Mouse (Mus musculus): ENCODE measurements around the gene Lgals3bp. TPM values are rescaled to one million over a fixed set of nuclear protein-coding genes. Genes with fewer than 3 reads are reported as not detected.
A peak's percentile ranks its signal among the peaks of the same experiment; 100 is the strongest.
"Not testable (repeated sequence)": the region's sequence is repeated elsewhere in the genome, so short reads cannot be mapped to it uniquely, and the experiment has no call there.

Gene Lgals3bp
- polyA plus RNA-seq, 1 experiment: 7.0 TPM

DNA sequence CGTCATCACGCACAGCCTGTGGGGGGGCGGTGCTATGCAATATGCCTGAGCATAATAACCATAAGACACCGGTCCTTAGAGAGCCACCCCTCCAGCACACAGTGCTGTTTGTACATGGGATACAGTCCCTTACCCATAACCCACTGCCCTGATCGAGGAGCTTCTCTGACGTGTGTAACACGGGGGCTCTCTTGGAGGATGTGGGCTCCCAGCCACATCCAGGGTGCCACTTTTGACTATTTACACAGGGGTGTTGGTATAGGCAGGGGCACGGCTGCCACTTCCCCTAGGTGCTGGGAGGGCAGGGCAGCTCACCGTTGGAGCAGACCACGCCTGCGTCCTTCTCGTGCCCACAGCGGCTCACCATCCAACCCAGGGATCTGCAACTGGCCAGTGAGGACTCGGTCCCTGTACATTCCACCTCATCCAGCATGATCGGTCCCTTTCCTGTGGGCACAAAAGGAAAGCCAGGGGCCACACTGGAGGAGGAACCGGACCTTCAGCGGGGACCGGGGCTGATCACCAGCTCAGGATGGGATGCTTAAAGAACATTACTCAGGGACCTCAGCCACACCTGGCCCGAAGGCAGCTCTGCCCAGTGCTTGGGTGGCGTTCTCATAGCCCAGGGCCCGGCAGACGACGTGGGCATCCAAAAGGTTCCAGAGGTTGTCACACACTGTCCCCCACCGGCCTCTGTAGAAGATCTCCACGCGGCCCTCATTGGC is 3.9 kb downstream of the Lgals3bp start:
- DNase-seq (ENCODE audit: low read depth): no peak
- TF ChIP-seq POLR2A (IDR thresholded peaks at IDR 0.05; ENCODE audit: borderline replicate concordance, extremely low read depth, insufficient read depth, insufficient read length, poor library complexity, severe bottlenecking) (no peak), CTCF (IDR thresholded peaks at IDR 0.05; ENCODE audit: borderline replicate concordance, extremely low read depth, insufficient read depth, insufficient read length) (no peak)

DNA sequence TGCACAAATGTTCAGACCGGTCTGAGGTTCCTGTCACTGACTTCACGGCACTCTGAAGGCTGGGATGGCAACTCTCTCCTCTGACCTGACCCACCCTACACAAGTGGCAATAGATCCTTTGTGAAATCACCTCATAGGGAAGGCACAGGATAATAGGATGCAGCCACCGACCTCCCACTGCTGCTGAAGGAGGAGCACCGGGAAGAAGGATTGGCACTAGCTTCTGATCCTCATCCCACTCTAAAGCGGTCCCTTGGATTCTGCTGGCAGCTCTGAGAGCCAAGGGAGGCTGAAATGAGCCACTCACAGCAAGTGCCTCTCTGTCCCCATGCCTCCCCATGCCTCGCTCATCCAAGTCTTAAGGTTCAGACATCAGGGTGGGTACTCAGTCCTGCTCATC is 7.4 kb downstream of the Lgals3bp start:
- TF ChIP-seq CTCF (IDR thresholded peaks at IDR 0.05; ENCODE audit: borderline replicate concordance, extremely low read depth, insufficient read depth, insufficient read length) (no peak), POLR2A (IDR thresholded peaks at IDR 0.05; ENCODE audit: borderline replicate concordance, extremely low read depth, insufficient read depth, insufficient read length, poor library complexity, severe bottlenecking) (no peak)

DNA sequence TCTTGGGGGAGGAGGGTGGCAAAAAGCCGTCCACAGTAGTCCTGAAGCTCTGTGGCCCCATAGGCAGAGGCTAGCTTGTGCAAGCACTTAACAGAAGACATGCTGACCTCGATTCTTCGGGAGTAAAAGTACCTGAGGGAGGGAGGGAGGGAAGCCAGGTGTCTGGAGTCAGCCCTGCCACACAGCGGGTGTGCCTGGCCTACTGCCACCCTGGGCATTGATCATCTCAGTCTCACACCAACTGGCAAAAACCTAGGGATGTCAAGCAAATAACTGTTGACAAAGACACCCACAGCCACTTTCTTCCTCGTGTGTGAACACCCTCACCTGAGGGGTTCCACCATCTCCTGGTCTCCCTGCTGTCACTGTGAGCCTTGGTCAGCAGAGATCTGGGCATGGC is 7.9 kb downstream of the Lgals3bp start:
- DNase-seq (ENCODE audit: low read depth): no peak
- no peak for TF ChIP-seq CTCF (IDR thresholded peaks at IDR 0.05; ENCODE audit: borderline replicate concordance, extremely low read depth, insufficient read depth, insufficient read length)
- no peak for TF ChIP-seq POLR2A (IDR thresholded peaks at IDR 0.05; ENCODE audit: borderline replicate concordance, extremely low read depth, insufficient read depth, insufficient read length, poor library complexity, severe bottlenecking)

More for the DNA sequence above, 7.4 kb downstream of the Lgals3bp start:
- DNase-seq (ENCODE audit: low read depth): no peak

DNA sequence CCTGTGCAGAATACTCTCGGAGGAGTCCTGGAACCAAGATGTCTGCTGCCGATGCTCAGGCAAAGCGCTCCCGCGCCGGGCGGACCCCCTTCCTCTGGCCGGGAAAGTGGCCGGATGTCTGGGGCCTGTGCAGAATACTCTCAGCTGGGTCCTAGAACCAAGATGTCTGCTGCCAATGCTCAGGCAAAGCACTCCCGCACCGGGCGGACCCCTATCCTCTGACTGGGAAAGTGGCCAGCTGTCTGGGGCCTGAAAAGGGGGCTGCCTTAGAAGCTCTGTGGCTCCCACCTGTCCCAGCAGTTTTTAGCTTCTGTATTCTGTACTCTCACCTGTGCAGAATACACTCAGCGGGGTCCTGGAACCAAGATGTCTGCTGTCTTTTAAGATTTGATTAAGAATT is 14.1 kb downstream of the Lgals3bp start:
- not testable (repeated sequence) for DNase-seq (ENCODE audit: low read depth)

DNA sequence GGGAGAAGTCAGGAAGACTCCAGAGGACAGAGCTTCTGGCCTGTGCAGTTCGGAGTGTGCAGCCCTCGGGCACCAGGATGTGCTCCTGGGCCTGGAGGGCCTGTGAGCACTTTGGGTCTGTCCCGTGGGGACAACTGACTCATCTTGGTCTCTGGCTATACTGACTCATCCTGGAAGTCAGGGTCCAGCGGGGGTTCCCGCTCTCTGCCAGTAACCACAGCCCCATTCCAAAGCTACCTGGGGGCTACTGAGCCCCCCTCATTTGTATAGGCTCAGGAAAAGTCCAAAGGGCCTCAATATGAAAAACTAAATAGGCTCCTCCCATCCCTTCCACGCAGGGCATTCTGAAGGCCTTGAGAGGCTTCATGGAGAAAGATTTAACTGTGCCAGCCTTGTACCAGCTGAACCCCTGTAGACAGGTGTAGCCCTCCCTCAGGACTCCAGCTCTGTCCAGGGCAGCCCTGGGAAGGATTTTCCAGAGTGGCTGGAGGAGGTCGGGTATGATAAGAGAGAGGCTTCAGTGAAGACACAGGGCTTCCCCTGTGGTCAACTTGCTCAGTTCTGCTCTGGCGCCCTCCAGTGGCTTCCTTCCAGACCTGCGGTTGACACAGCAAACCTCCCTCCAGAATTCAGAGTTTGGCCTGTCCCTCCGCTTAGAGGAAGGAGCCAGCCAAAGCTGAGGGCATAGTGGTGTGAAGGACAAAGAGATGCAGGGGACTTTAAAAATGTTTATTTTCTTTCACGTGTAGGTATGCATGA is 22.5 kb downstream of the Lgals3bp start:
- peak; percentile 92 for TF ChIP-seq CTCF (IDR thresholded peaks at IDR 0.05; ENCODE audit: borderline replicate concordance, extremely low read depth, insufficient read depth, insufficient read length)
- TF ChIP-seq POLR2A (IDR thresholded peaks at IDR 0.05; ENCODE audit: borderline replicate concordance, extremely low read depth, insufficient read depth, insufficient read length, poor library complexity, severe bottlenecking): no peak
- DNase-seq (ENCODE audit: low read depth): peak; percentile 77

DNA sequence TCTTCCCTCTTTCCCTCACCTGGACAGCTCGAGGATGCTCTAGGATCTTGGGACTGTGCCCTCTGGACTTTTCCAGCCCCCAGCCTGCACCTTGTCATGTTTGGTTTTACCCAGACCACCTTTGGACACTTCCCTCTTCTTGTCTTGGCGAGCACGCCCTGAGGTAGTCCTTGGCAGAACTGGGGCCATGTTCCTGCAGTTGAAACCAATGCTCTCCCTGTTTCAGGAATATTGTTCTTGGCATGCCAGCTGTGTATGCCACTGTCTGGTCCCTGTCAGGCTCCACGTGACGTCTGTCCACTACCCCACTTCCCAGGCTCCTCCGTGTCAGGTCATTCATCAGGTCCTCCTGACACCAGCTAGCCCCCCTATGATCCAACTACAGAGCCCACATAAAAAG is 23.2 kb downstream of the Lgals3bp start:
- DNase-seq (ENCODE audit: low read depth): no peak
- no peak for TF ChIP-seq CTCF (IDR thresholded peaks at IDR 0.05; ENCODE audit: borderline replicate concordance, extremely low read depth, insufficient read depth, insufficient read length)
- no peak for TF ChIP-seq POLR2A (IDR thresholded peaks at IDR 0.05; ENCODE audit: borderline replicate concordance, extremely low read depth, insufficient read depth, insufficient read length, poor library complexity, severe bottlenecking)

DNA sequence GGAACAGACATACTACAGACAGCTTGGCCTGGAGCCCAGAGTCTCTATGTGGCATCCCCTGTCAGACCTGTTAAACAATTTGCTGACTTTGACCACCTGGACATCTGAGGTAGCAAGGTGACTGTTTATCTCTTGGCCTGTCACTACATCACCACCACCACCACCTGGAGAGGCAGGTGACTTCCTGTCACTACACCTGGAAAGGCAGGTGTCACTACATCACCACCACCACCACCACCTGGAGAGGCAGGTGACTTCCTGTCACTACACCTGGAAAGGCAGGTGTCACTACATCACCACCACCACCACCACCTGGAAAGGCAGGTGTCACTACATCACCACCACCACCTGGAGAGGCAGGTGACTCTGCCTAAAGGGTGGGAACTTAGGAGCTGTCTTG is 25.6 kb downstream of the Lgals3bp start:
- DNase-seq (ENCODE audit: low read depth): not testable (repeated sequence)

DNA sequence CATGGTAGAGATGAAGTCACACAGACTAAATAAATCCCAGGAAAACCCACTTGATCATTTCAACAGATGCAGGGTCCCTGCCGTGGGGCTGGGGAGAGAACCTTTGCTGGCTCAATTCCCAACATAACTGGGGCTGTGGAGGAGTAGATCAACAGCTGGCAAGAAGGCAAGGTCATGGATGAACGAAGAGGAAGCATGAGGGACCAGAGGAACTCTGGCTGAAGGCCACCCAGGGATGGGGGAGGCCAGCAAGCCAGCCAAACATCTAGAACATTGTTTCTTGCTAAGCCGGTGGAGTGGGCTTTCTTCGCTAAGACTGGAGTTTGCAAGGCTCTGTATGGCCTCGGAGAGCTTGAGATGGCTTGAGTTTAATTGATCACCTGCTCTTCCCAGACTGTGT is 26.0 kb downstream of the Lgals3bp start:
- DNase-seq (ENCODE audit: low read depth): no peak

DNA sequence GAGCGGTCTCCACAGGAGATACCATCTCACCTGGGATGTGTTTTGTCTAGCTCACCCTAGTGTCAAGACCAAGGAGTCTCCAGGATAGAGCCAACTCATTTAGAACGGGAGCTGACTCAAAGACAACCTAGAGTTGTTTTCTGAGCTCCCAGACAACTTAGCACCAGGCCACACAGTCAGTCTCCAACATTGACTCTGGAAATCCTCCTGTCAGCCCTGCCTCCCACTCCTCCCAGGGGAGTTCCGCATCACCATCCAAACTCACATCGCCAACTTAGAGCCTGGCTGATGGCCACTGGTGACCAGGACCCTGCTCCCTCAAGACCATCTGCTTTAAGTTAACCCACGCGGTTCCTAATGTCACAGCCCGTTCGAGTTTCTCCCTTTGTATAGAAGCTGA is 26.4 kb downstream of the Lgals3bp start:
- TF ChIP-seq CTCF (IDR thresholded peaks at IDR 0.05; ENCODE audit: borderline replicate concordance, extremely low read depth, insufficient read depth, insufficient read length) (no peak), POLR2A (IDR thresholded peaks at IDR 0.05; ENCODE audit: borderline replicate concordance, extremely low read depth, insufficient read depth, insufficient read length, poor library complexity, severe bottlenecking) (no peak)
- DNase-seq (ENCODE audit: low read depth): no peak

More for the DNA sequence above, 26.0 kb downstream of the Lgals3bp start:
- TF ChIP-seq POLR2A (IDR thresholded peaks at IDR 0.05; ENCODE audit: borderline replicate concordance, extremely low read depth, insufficient read depth, insufficient read length, poor library complexity, severe bottlenecking) (no peak), CTCF (IDR thresholded peaks at IDR 0.05; ENCODE audit: borderline replicate concordance, extremely low read depth, insufficient read depth, insufficient read length) (no peak)

DNA sequence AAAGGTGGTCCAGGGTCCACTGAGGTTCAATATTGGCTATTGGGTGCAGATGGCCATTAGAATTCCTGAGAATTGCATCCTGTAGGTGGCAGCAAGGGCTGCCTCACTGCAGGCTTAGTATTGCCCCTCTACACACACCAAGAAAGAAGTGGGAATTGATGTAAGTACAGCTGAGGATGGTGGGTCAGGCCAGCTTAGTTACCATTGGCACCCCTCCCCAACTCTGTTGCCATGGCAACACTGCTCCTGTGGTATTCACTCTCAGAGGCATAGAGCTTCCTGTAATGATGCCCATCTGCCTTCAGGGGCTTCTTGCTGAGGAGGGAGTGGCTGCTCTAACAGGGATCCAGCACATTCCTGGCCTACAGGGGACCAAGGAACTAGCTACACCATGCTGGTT is 26.9 kb downstream of the Lgals3bp start:
- DNase-seq (ENCODE audit: low read depth): peak; percentile 72
- no peak for TF ChIP-seq POLR2A (IDR thresholded peaks at IDR 0.05; ENCODE audit: borderline replicate concordance, extremely low read depth, insufficient read depth, insufficient read length, poor library complexity, severe bottlenecking)
- peak; percentile 9; the same call in 1 of the 2 replicates for TF ChIP-seq CTCF (IDR thresholded peaks at IDR 0.05; ENCODE audit: borderline replicate concordance, extremely low read depth, insufficient read depth, insufficient read length)

DNA sequence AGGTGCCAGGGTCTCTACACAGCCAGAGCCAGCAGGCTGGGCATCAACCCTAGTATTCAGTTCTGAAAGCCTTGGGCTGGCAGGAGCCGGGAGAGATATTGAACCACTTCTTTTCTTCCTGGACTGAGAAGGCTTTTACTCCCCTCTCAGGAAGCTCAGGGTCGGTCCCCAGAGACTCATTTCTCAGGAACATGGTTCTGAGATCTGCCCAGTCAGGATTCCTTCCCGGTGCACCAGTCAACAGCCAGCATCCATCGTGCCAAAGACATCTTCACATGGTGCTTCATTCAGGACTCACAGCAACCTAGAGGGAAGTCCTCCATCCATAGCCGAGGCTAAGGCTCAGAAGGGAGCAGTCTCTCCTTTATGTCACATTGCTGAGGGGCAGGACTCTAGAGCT is 27.4 kb downstream of the Lgals3bp start:
- no peak for DNase-seq (ENCODE audit: low read depth)
- TF ChIP-seq CTCF (IDR thresholded peaks at IDR 0.05; ENCODE audit: borderline replicate concordance, extremely low read depth, insufficient read depth, insufficient read length) (no peak), POLR2A (IDR thresholded peaks at IDR 0.05; ENCODE audit: borderline replicate concordance, extremely low read depth, insufficient read depth, insufficient read length, poor library complexity, severe bottlenecking) (no peak)

DNA sequence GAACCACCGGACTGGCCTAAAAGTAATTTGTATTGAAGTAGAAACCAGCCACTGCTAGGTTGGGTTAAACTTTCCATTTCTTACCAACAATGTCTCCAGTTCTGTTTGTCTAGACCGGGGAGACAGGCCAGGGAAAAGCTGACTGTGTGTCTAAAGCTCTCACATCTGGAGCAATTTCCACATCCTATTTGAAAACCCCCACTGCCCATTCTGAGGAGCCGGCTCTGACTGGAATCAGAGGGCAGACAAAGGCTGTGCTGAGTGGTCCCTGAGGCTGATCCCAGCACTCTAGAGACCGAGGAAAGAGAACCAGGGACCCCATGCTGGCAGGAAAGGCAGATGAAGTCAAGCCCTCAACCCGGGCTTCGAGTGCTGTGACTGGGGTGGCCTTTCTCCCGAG is 29.3 kb downstream of the Lgals3bp start:
- no peak for DNase-seq (ENCODE audit: low read depth)
- TF ChIP-seq CTCF (IDR thresholded peaks at IDR 0.05; ENCODE audit: borderline replicate concordance, extremely low read depth, insufficient read depth, insufficient read length): no peak
- TF ChIP-seq POLR2A (IDR thresholded peaks at IDR 0.05; ENCODE audit: borderline replicate concordance, extremely low read depth, insufficient read depth, insufficient read length, poor library complexity, severe bottlenecking): no peak

All from brain, embryonic 14.5 days (tissue).